Mouse (Mus musculus) testis, adult 2 months (tissue): ENCODE measurements around the gene Ube2g2.

Experiments used
- CTCF ChIP-seq: fragments of 200-500 bp; IDR thresholded peaks from 2 replicates; pipeline ENCODE4 v1.5.1; 2012; ENCODE audit warnings: low read depth, mild to moderate bottlenecking, inconsistent platforms, low read length, moderate library complexity; ENCODE audit not compliant: control insufficient read depth, insufficient read depth, insufficient replicate concordance
- POLR2A ChIP-seq: fragments of 200-500 bp; IDR thresholded peaks from 2 replicates; pipeline ENCODE4 v1.6.1; 2012; ENCODE audit warnings: low read depth, mild to moderate bottlenecking, inconsistent platforms, low read length, moderate library complexity; ENCODE audit not compliant: control insufficient read depth

GRCm38 (mm10) chr10:77603021-77603420 is 19.1 kb upstream of the Ube2g2 start:
- TF ChIP-seq CTCF (no peak), POLR2A (no peak)
